Mouse (Mus musculus): ENCODE results near the gene Gkn1. TPM values are rescaled to one million over a fixed set of nuclear protein-coding genes. Genes with fewer than 3 reads are reported as not detected.
A peak's percentile ranks its signal among the peaks of the same experiment; 100 is the strongest.

Gkn1 gene
- total RNA-seq, 2 experiments from 2014 or later: not detected

GRCm38 (mm10) chr6:87326932-87327331 lies 23.8 kb downstream of the Gkn1 start:
- DNase-seq (ENCODE audit: low spot score in 2 of 2): no peak

GRCm38 (mm10) chr6:87323381-87323780 lies 27.4 kb downstream of the Gkn1 start:
- no peak for DNase-seq (ENCODE audit: low spot score in 2 of 2)

GRCm38 (mm10) chr6:87318651-87319050 lies 32.1 kb downstream of the Gkn1 start:
- DNase-seq (ENCODE audit: low spot score in 2 of 2): peak in 1 of 2 experiments; percentile 46

- DNase-seq (ENCODE audit: low spot score in 2 of 2): no peak
Measured at GRCm38 (mm10) chr6:87316966-87317365, 33.8 kb downstream of the Gkn1 start.

- no peak for DNase-seq (ENCODE audit: low spot score in 2 of 2)
Measured at GRCm38 (mm10) chr6:87312761-87313160, 38.0 kb downstream of the Gkn1 start.

- no peak for DNase-seq (ENCODE audit: low spot score in 2 of 2)
Measured at GRCm38 (mm10) chr6:87304486-87304885, 46.3 kb downstream of the Gkn1 start.

- no peak for DNase-seq (ENCODE audit: low spot score in 2 of 2)
Measured at GRCm38 (mm10) chr6:87302746-87303145, 48.0 kb downstream of the Gkn1 start.

- DNase-seq (ENCODE audit: low spot score in 2 of 2): no peak
Measured at GRCm38 (mm10) chr6:87301991-87302390, 48.8 kb downstream of the Gkn1 start.

Other genes with a start within 250 kb of the Gkn1 start
- under 1 TPM; 0.12 to 0.23 TPM for gene D6Ertd527e, start 246.2 kb downstream of the Gkn1 start, total RNA-seq (2021)
- gene Antxr1, start 15.1 kb downstream of the Gkn1 start, total RNA-seq (2021): 100 to 1,000 TPM in 1 of 2 experiments, 10 to 100 TPM in 1; 88.0 to 109 TPM
- not detected for gene Gkn2, start 22.4 kb upstream of the Gkn1 start, total RNA-seq (2021)
- 1 to 10 TPM; 1.5 to 3.1 TPM for gene Gkn3, start 38.0 kb upstream of the Gkn1 start, total RNA-seq (2021)
- gene Bmp10, start 78.1 kb upstream of the Gkn1 start, total RNA-seq (2021): not detected
- 1 to 10 TPM; 4.4 to 4.6 TPM for gene Arhgap25, start 182.3 kb upstream of the Gkn1 start, total RNA-seq (2021)
- 1 to 10 TPM; 7.9 to 9.3 TPM for gene Prokr1, start 239.8 kb upstream of the Gkn1 start, total RNA-seq (2021)